Mouse (Mus musculus): Measurements from ENCODE around the gene Gngt2. TPM values are rescaled to one million over a fixed set of nuclear protein-coding genes. Genes with fewer than 3 reads are reported as not detected.

Gngt2 gene
- polyA plus RNA-seq, 1 experiment from 2014 or later = 24.2 TPM

DNA sequence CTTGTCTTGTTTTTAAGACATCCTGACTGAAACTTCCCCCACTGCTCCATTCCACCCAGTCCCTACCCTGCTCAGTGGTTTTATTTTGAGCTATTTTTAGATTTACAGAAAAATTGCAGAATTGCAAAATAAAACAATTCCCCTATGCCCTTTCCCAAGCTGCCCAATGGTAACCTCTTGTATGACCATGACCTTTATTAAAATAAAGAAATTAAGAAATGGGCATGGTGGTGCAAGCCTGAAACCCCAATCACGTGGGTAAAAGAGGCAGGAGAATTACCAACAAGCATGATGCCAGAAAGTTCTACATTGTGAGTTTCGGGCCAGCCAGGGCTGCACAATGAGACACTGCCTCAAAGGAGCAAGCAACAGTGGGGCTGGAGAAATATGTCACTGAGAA lies 13.9 kb downstream of the Gngt2 start:
- Histone ChIP-seq H3K27me3 (ENCODE audit: insufficient read depth, low read length) (no peaks in the 10 kb centered on the region), H3K9me3 (ENCODE audit: low read length) (peaks cover 3% of the 10 kb centered on the region; the same call in 1 of the 2 replicates), H3K4me3 (ENCODE audit: low read length) (no peak overlapping the region), H3K9ac (replicated peaks; ENCODE audit: low read length) (no peak overlapping the region), H3K4me2 (replicated peaks; ENCODE audit: low read depth, low read length) (no peak overlapping the region), H3K36me3 (ENCODE audit: insufficient read depth, low read length) (no peaks in the 10 kb centered on the region), H3K4me1 (ENCODE audit: insufficient read depth, low read length) (no peaks in the 10 kb centered on the region), H3K27ac (ENCODE audit: low read length) (no peak overlapping the region)
- WGBS = 80% methylated on average over 2 of the region's 2 CpGs
- ATAC-seq (ENCODE audit: low FRiP score, low TSS enrichment) = no peak

DNA sequence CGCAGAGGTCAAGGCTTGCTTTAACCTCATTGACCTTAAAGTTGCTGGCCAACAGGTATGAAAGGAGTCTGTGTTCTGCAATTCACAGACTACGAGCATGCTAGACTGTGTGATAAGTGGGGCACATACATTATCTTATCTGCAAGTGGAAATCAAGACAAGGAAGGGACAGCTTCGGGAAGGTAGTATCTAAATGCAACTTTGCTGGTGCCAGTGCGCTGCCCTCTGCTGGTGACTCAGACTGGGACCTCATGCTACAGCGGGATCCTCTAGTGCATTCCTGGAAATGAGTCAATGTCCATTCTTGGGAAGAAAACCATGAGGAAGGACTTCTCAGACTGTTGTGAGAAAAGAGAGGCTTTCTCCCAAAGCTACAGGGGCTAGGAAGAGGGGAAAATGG lies 16.7 kb downstream of the Gngt2 start:
- 60% methylated on average over 5 of the region's 5 CpGs for WGBS
- no peaks in the 10 kb centered on the region for H3K36me3 ChIP-seq (ENCODE audit: insufficient read depth, low read length)
- ATAC-seq (ENCODE audit: low FRiP score, low TSS enrichment) = no peak
- peaks cover 3% of the 10 kb centered on the region; the same call in 1 of the 2 replicates for H3K9me3 ChIP-seq (ENCODE audit: low read length)
- no peaks in the 10 kb centered on the region for H3K27me3 ChIP-seq (ENCODE audit: insufficient read depth, low read length)
- H3K27ac ChIP-seq (ENCODE audit: low read length) = no peak overlapping the region
- no peak overlapping the region for H3K4me2 ChIP-seq (replicated peaks; ENCODE audit: low read depth, low read length)
- no peak overlapping the region for H3K4me3 ChIP-seq (ENCODE audit: low read length)
- H3K4me1 ChIP-seq (ENCODE audit: insufficient read depth, low read length) = peaks cover 6% of the 10 kb centered on the region; the same call in 1 of the 2 replicates
- H3K9ac ChIP-seq (replicated peaks; ENCODE audit: low read length) = no peak overlapping the region

DNA sequence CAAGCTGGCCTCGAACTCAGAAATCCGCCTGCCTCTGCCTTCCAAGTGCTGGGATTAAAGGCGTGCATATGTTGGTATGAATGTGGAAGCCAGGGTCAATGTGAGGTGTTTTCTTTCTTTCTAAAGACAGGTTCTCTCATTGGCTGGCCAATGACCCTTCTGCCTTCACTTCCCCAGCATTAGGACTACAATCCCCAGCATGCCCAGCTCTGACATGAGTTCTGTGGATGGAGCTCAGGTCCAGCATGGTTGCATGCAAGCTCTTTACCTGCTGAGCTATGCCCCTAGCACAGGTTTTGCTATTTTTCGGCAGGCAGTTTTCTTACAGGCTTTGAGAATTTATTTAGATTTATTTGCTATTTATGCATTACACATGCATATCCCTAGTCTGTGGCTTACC lies 20.3 kb downstream of the Gngt2 start:
- H3K9me3 ChIP-seq (ENCODE audit: low read length) = peaks cover 3% of the 10 kb centered on the region; the same call in 1 of the 2 replicates
- peaks cover 12% of the 10 kb centered on the region for H3K4me1 ChIP-seq (ENCODE audit: insufficient read depth, low read length)
- no peak overlapping the region for H3K4me3 ChIP-seq (ENCODE audit: low read length)
- WGBS = 82% methylated on average over 4 of the region's 4 CpGs
- no peak overlapping the region for H3K27ac ChIP-seq (ENCODE audit: low read length)
- H3K27me3 ChIP-seq (ENCODE audit: insufficient read depth, low read length) = no peaks in the 10 kb centered on the region
- no peak overlapping the region for H3K4me2 ChIP-seq (replicated peaks; ENCODE audit: low read depth, low read length)
- no peaks in the 10 kb centered on the region for H3K36me3 ChIP-seq (ENCODE audit: insufficient read depth, low read length)
- no peak overlapping the region for H3K9ac ChIP-seq (replicated peaks; ENCODE audit: low read length)
- ATAC-seq (ENCODE audit: low FRiP score, low TSS enrichment) = no peak

DNA sequence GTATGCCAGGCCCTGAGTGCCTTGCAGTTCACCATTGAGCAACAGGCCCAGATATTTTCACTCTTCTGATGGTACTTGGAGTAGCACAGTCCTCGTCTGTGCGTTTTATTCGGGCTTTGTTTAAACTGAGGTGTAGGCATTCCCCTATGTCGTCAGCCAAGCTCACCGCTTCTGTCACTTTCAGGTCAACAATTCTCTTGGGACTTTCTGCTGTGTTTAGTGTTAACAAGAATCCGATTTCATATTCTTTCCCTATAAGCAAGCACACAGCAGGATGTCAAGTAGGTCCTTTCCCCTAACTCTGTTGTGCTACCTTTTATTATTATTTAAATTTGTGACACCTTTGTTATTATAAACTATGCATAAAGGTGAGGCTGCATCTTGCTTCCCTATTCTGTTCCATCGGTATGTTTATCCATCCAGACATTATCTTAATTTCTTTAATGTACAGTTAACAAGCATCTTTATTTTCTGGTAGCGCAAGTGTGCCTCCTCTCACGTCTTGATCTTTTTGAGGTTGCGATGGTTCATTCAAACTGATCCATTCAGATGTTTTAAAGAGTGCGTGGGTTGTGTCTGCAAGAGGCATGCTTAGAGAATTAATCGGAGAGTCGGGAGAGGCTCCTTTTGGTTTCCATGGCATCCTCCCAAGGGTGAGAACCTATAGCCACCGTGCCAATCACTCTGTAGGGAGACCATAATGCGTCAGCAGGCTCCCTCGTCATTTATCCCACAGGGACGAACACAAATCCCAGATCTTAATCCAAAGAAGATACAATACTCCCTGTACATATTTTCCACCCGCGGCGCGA lies 20.9 kb downstream of the Gngt2 start:
- no peaks in the 10 kb centered on the region for H3K36me3 ChIP-seq (ENCODE audit: insufficient read depth, low read length)
- H3K27ac ChIP-seq (ENCODE audit: low read length) = peak overlapping the region; percentile 98
- no peaks in the 10 kb centered on the region for H3K27me3 ChIP-seq (ENCODE audit: insufficient read depth, low read length)
- peaks cover 12% of the 10 kb centered on the region for H3K4me1 ChIP-seq (ENCODE audit: insufficient read depth, low read length)
- peak overlapping the region; percentile 76 for H3K9ac ChIP-seq (replicated peaks; ENCODE audit: low read length)
- WGBS = 18% methylated on average over 21 of the region's 21 CpGs
- peaks cover 3% of the 10 kb centered on the region; the same call in 1 of the 2 replicates for H3K9me3 ChIP-seq (ENCODE audit: low read length)
- H3K4me3 ChIP-seq (ENCODE audit: low read length) = peak overlapping the region; percentile 82
- peak overlapping the region; percentile 96 for H3K4me2 ChIP-seq (replicated peaks; ENCODE audit: low read depth, low read length)
- ATAC-seq (ENCODE audit: low FRiP score, low TSS enrichment) = no peak

DNA sequence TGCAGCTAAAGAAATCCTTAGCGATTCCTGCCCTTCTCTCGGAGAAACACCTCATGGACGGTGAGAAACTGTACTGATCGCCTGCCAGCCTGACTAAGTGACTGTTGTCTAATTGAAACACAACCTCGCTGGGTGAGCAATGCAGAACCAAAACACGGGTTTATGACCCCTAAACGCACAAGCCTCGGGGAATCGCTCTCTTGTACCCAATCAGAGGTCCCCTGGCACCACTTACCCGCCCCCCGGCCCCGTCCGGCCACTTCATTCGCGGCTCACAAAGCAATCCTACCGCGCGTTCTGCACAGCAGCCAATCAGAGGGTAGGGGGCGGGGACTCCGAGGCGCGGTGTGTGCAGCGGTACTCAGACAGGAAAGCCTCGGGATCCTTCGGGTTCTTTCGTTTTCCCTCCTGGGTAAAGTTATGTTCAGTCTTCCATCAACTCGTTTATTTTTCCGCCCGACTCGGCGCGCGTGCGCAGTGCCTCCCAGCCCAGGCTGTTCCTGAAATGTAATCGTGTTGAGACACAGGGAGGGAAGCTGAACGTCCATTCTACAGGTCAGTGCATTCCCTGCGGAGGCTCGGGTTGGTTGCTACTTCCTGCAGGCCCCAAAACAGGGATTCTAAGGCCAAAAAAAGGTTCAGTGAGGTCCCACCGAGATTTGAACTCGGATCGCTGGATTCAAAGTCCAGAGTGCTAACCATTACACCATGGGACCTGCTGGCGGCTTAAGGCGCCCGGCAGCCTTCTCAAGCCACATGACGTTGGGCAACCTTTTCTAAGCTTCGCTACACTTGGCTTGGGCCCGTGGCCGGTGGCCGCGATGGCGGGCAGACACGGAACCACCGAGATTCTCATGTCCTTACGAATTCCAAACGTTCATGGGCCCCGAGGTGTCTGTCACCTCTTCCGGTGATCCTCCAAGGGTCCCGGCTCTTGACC lies 21.8 kb downstream of the Gngt2 start:
- ATAC-seq (ENCODE audit: low FRiP score, low TSS enrichment) = peak; percentile 99
- under 1% methylated on average over 58 of the region's 58 CpGs for WGBS
- Histone ChIP-seq H3K4me1 (ENCODE audit: insufficient read depth, low read length) (peaks cover 12% of the 10 kb centered on the region), H3K9me3 (ENCODE audit: low read length) (peaks cover 3% of the 10 kb centered on the region; the same call in 1 of the 2 replicates), H3K9ac (replicated peaks; ENCODE audit: low read length) (peak overlapping the region; percentile 82), H3K36me3 (ENCODE audit: insufficient read depth, low read length) (no peaks in the 10 kb centered on the region), H3K4me2 (replicated peaks; ENCODE audit: low read depth, low read length) (peak overlapping the region; percentile 96), H3K4me3 (ENCODE audit: low read length) (peak overlapping the region; percentile 82), H3K27me3 (ENCODE audit: insufficient read depth, low read length) (no peaks in the 10 kb centered on the region), H3K27ac (ENCODE audit: low read length) (peak overlapping the region; percentile 98)

DNA sequence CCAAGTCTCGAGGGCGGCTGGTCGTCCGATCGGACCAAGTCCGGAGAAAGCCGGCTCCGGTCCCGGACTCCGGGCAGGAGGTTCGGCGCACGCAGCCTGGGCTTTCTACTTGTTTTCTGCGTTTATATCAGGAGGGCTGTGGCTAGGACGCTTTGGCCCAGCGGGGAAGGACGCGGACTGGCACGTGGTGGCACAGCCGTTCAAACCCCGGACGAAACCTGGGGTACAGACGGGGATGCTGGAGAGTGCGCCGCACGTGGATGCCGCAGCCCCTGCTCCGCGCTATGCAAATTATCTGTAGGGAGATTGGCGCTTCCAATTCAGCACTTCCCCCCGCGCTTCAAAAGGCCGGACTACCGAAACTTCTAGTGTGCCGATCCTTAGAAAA lies 22.4 kb downstream of the Gngt2 start:
- Histone ChIP-seq H3K9ac (replicated peaks; ENCODE audit: low read length) (peak overlapping the region; percentile 82), H3K27ac (ENCODE audit: low read length) (peak overlapping the region; percentile 98)
- WGBS = under 1% methylated on average over 35 of the region's 35 CpGs

DNA sequence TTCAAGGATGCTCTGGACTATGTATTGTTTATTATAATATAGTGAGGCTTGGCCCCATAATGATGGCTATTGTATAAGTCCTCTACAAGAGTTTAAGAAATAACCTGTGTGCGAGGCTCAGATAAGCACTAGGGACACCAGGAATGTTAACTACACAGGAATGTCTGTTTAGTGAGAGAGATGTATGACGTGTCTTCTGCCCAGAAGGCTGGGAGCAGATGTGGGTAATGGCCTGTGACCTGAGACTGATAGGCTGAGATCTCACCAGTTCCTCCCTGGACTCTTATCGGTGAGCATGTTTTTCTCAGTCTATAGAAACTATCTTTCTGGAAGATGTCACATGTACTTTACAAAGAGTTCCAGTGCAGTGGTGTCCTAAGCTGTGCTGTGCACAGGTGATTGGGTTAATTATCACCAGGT lies 23.1 kb downstream of the Gngt2 start:
- no peaks in the 10 kb centered on the region for H3K36me3 ChIP-seq (ENCODE audit: insufficient read depth, low read length)
- H3K4me1 ChIP-seq (ENCODE audit: insufficient read depth, low read length) = peaks cover 12% of the 10 kb centered on the region
- peak overlapping the region; percentile 82 for H3K4me3 ChIP-seq (ENCODE audit: low read length)
- H3K9ac ChIP-seq (replicated peaks; ENCODE audit: low read length) = peak overlapping the region; percentile 82
- H3K27ac ChIP-seq (ENCODE audit: low read length) = no peak overlapping the region
- no peaks in the 10 kb centered on the region for H3K9me3 ChIP-seq (ENCODE audit: low read length)
- H3K27me3 ChIP-seq (ENCODE audit: insufficient read depth, low read length) = no peaks in the 10 kb centered on the region
- ATAC-seq (ENCODE audit: low FRiP score, low TSS enrichment) = no peak
- peak overlapping the region; percentile 96 for H3K4me2 ChIP-seq (replicated peaks; ENCODE audit: low read depth, low read length)
- 18% methylated on average over 3 of the region's 3 CpGs for WGBS

More for the DNA sequence above, 22.4 kb downstream of the Gngt2 start:
- ATAC-seq (ENCODE audit: low FRiP score, low TSS enrichment) = peak; percentile 52
- Histone ChIP-seq H3K4me2 (replicated peaks; ENCODE audit: low read depth, low read length) (peak overlapping the region; percentile 96), H3K9me3 (ENCODE audit: low read length) (0 out of 2 replicates have a peak, but pooled peaks cover under 1% of the 10 kb centered on the region), H3K27me3 (ENCODE audit: insufficient read depth, low read length) (no peaks in the 10 kb centered on the region), H3K36me3 (ENCODE audit: insufficient read depth, low read length) (no peaks in the 10 kb centered on the region), H3K4me1 (ENCODE audit: insufficient read depth, low read length) (peaks cover 12% of the 10 kb centered on the region), H3K4me3 (ENCODE audit: low read length) (peak overlapping the region; percentile 82)

DNA sequence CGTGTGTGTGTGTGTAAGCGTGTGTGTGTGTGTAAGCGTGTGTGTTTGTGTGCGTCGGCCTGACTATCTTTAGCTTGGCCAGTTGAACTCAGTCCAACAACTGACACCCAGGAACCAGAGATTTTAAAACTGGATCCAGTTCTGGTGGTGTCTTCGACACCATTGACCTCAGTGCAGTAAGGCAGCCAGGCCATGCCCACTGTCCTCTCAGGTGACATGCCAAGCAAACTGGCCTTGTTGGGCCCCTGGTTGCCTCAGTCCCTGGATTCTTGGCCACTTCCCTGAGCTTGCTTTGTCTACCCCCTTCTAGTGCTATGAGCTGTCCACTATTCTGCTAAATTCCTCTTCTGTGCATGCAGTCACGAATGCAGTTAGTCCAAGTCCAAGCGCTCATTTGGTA lies 24.4 kb downstream of the Gngt2 start:
- Histone ChIP-seq H3K4me1 (ENCODE audit: insufficient read depth, low read length) (peaks cover 12% of the 10 kb centered on the region), H3K9ac (replicated peaks; ENCODE audit: low read length) (no peak overlapping the region), H3K4me2 (replicated peaks; ENCODE audit: low read depth, low read length) (no peak overlapping the region), H3K4me3 (ENCODE audit: low read length) (no peak overlapping the region), H3K27me3 (ENCODE audit: insufficient read depth, low read length) (no peaks in the 10 kb centered on the region), H3K27ac (ENCODE audit: low read length) (no peak overlapping the region), H3K36me3 (ENCODE audit: insufficient read depth, low read length) (no peaks in the 10 kb centered on the region), H3K9me3 (ENCODE audit: low read length) (no peaks in the 10 kb centered on the region)
- WGBS = 92% methylated on average over 8 of the region's 8 CpGs
- ATAC-seq (ENCODE audit: low FRiP score, low TSS enrichment) = no peak

DNA sequence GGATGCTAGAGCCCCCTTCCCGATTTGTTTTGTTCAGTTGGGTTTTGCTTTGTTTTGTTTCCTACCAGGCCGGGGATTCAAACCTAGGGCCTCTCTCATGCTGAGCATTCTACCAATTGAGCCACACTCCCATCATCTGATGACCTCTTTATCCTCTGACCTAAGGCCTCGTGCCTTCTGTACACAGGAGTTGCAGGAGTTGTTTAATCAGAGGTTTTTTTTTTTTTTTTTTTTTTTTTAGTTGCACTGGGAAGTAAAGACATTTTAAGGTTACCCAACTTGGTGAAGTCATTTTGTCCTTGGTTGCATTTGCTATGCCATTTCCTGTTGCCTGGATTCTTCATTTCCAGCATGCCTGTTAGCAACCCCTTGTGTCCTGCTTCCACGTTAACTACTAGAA lies 32.4 kb downstream of the Gngt2 start:
- Histone ChIP-seq H3K27ac (ENCODE audit: low read length) (no peak overlapping the region), H3K4me1 (ENCODE audit: insufficient read depth, low read length) (no peaks in the 10 kb centered on the region), H3K4me2 (replicated peaks; ENCODE audit: low read depth, low read length) (no peak overlapping the region), H3K27me3 (ENCODE audit: insufficient read depth, low read length) (no peaks in the 10 kb centered on the region), H3K36me3 (ENCODE audit: insufficient read depth, low read length) (no peaks in the 10 kb centered on the region), H3K4me3 (ENCODE audit: low read length) (no peak overlapping the region), H3K9me3 (ENCODE audit: low read length) (no peaks in the 10 kb centered on the region), H3K9ac (replicated peaks; ENCODE audit: low read length) (no peak overlapping the region)
- ATAC-seq (ENCODE audit: low FRiP score, low TSS enrichment) = no peak
- 82% methylated on average over 4 of the region's 4 CpGs for WGBS

Measured in kidney, embryonic 16.5 days (tissue).